Mouse (Mus musculus) erythroid progenitor cell, adult 5-6 weeks (primary cell): ENCODE data around the gene Tigit. TPM values are rescaled to one million over a fixed set of nuclear protein-coding genes. Genes with fewer than 3 reads are reported as not detected.

Experiments
- ATAC-seq: replicated peaks from 2 replicates; pipeline ENCODE4 v1.8.0; 2016; ENCODE audit warnings: moderate number of reproducible peaks, mild to moderate bottlenecking, moderate TSS enrichment, inconsistent platforms; ENCODE audit not compliant: poor library complexity, low FRiP score, severe bottlenecking
- total RNA-seq, 2 experiments: library from RNA; stranded (forward) in 1 of 2; stranded (reverse) in 1 of 2; fragments of 150-400 nt in 1 of 2; fragments of 186-747, 209-891 nt in 1 of 2; gene quantifications; 2 replicates each; pipeline versions ENCODE4 v1.2.3 to v1.2.4; 2015 to 2017; ENCODE audit warnings: low replicate concordance in 2 of 2

Gene Tigit
- total RNA-seq, 2 experiments from 2014 or later = 3.4 TPM; not detected in 1

DNA sequence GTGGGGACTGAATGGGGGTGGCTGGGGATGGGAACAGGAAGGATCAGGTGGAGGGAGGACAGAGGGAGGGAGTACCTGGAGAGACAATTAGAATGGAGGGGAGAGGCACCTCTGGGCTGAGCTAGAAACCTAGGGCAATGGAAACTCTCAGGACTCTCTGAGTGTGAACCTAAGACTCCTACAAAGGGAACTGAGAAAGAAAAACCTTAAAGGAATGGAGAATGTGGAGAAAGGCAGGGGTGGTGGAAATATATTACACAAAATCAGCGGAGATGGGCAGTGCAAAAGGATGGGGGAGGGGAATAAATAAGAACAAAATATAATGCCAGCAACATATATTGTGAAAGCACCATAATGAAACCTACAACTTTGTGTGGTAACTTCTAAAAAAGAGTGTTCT, 8.0 kb upstream of the Tigit start:
- no peak for ATAC-seq

DNA sequence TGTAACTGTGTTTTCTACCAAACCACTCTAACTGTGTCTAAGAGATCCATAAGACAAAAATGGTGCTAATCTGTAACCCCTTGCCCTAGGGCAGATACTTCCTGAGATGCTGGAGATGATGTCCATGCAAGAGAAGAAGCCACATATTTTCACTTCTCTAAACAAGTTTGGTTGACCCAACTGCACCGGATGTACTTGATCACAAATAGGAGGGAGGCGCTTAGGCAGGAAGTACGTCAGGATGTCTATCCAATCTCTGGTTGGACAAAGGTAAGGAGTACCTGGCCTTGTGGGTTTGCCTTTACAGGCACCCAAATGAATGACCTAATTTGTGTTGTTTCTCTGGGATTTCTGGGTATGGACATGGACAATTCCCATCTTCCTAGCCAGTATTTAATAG, 4.3 kb upstream of the Tigit start:
- ATAC-seq = no peak

DNA sequence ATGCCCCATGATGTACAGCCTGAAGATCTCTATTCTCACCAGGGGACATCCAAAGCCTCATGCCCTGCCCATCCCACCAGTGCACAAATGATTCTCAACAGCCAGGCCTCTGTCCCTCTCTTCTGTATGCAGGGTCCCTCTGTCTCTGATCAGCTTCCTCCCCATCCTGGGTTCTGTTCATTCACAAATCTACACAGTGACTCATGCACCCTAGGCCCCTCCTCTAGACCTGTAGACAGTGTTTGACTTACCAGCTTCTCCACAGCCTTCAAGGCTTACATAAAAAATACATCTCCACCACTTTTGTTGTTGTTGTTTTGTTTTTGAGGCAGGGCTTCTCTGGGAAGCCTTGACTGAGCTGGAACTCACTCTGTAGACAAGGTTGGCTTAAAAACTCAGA, 915 bp upstream of the Tigit start:
- no peak for ATAC-seq

DNA sequence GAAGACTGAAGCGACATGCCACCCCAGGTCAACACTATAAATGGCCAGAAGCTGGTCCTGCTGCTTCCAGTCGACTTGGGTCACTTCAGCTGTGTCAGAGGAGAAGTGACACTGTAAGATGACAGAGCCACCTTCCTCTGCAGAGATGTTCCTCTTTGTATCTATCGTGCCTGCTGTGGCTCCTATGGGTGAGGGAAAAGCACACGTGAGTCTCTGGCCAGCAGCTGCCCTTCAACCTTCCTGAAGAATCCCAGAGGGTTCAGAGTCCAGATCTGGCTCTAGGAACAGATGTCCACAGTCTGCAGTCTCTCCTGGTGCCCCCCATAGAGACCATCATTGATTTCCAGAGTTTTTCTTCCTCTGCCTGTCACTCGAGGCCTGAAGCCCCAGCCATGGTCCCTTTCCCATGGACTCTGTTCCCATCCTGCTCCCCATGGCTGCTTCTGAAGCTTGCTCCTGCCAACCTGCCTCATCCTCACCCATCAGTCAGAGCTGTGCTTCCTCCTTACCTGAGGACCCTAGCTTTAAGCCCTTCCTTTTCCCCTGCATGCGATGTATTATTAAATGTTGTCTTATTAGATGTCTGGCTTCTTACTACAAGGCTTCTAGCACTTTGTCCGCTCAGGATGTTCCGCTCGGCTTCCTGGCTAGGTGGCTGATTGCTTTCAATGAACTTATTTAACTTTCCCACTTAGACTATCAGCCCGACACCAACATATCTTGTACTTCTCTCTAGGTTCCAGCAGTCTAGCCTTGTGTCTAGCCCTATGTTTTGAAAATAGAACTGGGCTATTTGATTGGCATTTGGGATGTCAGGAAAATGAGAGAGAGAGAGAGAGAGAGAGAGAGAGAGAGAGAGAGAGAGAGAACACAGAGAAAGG, 1.6 kb downstream of the Tigit start:
- no peak for ATAC-seq

DNA sequence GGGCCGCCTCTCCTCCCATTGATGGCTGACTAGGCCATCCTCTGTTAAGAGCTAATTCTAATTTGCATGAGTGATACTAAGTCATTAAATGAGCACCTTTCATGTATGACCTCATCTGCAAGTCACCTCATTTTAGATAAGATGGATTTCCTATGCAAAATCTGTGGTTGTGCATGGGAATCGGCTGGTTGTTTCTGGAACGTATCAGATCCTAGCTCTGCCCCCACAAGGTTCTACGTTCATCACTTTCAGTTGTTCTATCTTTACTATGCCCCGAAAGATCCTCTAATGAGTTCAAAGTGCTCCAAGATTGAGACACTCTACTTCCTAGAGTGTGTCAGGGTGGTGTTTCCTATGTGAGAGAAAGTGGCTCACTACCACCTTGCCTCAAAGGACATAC, 2.4 kb downstream of the Tigit start:
- no peak for ATAC-seq

DNA sequence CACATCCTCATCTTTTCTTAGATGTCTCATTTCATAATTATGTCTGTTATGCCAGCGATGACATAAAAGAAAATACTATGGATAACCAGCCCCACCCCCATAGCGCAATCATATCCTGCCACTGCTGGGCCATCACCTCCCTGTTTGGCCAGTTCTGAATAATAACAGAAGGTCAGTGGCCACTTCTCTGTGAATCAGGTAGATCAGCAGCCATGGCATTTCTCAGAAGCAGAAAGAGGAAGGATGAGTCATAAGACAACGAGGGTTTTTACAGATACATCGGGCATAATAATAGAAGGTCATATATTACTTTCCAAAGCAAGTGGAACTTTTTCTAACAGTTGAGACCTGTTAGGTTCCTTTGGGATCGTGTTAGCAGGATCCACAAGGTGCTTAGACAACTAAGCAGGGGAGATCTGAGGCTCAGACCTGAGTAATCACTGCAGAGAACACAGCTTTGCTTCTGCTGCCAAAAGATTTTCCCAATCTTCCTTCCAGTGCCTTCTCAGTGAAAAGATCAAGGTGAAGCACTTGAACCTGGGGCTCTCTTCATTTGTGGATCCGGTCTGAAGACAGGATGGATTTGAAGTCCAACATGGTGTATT, 8.7 kb downstream of the Tigit start:
- ATAC-seq = no peak

DNA sequence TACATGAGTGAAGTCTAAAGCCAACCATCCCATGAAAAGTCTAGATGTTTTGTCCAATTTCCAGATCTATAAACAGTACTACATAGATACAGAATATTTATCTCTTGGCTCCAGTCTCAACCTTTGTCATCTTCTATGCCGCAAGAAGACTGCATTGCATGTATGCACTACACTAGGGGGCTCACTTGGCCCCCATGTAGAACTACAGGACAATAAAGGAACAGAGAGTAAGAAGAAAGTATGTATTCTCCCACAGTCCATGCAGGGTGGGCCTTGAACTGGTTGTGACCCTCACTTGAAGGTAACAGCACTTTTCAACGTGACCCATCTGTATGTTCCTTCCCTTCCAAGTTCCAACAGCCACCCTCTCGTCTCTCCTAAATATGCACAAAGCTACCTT, 9.7 kb downstream of the Tigit start:
- ATAC-seq = no peak

DNA sequence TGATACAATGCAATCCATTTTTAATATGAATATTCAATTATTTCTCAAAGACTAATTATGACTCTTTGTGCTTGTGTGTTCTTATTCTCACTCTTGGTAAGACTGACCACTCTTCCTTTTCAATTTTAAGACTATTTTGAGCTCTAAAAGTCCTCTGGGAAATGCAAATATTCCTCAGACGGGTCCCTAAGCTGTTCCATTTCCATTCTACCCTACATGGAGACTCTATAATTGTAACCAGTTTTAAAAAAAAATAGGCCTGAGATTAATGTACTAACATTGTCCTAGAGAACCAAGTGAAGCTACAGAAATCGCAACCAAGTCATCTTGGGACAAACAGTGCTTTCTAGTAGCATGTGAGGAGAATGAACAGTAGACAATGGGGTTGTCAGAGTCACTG, 10.7 kb downstream of the Tigit start:
- ATAC-seq = no peak

DNA sequence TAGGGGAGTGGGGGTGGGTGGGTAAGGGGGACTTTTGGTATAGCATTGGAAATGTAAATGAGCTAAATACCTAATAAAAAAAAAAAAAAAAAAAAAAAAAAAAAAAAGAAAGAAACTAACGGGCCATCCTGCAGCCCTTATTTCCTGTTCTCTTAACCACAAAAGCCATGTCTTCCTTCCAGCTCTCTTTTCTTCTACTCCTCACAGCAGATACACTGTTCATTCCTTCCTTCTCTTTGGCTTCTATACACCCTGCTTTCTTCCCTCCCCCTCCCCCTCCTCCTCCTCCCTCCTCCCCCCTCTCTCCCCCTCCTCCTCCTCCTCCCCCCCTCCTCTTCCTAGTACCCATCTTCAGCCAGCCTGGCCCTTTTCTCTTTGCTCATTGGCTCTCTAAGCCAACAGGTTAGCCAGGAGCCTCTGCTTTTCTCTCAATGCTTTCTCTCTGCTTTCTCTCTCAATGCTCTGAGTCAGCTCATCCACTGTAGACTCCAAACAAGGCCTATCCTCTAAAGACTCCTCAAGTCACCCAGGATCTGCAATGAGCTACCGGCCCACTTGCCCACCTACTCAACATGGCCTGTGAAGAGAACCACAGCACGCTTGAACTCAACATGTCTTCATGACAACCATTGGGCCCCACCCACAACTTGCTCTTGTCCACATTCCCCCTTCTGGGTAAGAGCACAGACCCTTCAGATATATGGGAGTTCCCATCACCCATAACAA, 13.4 kb downstream of the Tigit start:
- ATAC-seq = no peak

DNA sequence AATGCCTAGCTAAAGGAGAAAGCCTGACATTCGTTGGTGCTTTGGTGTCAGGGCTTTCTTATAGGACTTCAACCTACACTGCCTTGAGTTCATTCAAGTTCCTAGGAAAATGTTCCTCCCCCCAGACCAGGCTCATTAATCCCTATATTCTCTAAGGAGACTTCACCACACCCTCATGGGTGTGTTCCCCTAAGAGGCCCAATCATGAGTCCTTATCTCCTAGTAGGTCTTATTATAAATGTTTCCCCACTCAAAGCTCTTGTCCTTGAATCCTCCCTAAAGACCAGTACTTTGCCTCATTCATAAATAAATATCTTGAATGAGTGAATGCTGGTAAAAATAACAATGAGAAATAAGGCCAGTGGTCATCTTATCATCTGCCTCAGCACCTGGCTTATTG, 16.3 kb downstream of the Tigit start:
- no peak for ATAC-seq

DNA sequence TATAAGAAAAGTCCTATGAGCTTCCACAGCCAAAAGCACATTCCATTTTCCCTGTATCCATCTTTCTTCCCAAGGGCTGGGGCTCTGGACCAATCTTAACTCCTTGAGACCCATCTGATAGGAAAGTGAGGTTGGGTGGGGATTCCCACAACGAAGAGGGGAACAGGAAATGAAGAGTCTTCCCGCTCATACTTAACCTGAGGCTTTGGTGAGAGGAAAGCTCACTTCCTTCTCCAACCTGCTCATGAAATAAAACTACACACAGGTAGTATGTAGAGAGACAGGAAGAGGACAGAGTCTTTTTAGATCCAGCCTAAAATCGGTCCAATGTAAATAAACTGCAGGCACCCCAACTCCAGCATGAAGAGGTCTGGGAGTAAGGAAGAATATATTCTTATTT, 17.0 kb downstream of the Tigit start:
- ATAC-seq = no peak

DNA sequence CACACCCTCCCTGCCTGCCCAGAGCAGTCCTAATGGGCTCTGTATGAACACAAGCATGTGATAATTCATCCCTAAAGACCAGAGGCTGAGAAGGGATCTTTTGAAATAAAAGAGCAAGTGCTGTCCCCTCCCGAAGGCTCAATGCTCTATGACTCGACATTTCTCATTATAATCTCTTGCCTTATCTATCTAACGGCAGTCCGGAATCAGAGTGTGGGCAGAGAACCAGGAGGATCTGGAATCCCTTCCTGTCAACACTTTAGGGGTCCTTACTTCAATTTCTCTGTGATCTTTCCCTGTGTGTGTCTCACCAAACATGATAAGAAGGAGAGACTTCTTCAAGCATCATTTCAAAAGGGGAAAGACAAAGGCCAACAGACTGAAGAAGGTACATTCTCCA, 18.1 kb downstream of the Tigit start:
- ATAC-seq = no peak

DNA sequence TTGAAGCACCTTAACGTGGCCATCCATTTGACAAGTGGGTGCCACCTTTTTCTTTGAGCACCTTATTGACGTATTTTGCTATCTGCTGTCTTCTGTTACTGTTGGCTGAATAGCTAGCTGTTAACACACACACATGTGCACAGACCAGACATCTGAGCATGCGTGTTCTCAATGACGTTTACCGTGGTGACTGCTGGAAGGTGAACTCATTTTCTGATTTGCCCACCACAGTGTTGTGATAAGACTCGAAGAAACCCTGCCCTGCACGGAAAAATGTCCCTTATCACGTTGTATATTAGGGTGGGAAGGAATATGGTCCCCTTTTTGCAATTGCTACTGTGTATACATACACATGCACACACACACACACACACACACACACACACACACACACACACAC, 22.7 kb downstream of the Tigit start:
- ATAC-seq = no peak

DNA sequence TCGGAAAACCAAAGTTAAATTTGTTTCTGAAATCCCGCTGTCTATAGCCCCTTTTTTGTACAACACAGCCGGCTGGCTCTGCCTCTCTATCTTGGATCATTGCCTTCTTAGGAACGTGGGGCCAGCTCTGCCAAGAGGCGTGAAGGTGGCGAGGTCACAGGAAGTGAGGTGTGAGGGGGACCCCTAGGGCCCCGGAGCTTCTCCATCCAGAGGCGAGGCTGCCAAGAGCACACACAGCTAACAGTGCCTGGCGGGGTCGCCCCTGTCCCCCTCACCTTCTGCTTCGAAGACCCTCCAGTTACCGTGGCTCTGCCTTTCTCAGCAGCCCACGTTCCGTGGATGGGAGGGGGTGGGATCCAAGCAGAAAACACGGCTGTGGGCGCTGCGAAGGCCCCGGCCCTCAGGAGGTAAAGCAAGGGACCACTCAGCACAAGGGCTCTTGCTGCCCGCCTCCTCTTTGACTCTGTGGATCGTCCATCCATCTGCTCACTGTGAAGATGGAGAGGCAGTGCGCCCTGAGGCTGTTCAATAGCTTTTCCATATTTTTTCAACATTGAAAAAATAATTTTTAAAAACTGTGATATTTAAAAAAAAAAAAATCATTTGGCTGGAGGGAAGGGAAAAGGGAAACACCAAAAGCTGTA, 25.4 kb downstream of the Tigit start:
- ATAC-seq = no peak

DNA sequence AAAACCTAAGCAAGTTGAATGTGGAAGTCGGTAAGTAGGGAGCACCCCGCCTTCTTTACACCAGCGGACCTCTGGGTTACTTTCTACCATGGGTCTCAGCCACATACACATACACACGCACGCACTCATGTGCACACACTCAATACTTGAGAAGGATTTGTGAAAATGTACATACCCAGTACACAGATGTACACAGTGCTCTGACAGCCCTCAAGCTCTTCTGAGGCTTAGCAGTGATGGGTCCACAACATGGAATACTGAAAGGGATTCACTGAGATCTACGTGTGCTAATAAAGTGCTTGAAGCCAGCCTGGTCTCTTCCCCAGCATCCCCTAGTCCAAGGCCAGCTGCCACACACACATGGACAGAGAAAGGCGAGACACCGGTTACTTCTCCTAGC, 26.7 kb downstream of the Tigit start:
- no peak for ATAC-seq

DNA sequence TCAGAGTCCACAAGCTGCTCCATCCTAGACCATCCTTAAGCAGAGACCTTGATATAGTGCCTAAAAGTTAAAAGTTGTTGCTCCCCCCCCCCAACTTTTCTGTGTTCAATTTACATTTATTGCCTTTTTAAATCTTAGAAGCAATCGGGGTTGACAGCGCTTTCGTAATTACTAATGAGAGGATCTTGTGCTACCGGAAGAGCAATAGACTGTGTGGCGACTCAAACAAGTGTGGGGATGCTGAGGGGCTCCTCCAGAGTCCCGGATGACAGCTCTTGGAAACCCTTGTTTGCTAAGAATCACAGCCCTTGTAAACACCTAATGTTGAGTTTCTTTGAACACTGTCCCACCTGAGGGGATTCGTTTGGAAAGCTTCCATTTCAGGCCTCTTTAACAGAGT, 29.9 kb downstream of the Tigit start:
- no peak for ATAC-seq

DNA sequence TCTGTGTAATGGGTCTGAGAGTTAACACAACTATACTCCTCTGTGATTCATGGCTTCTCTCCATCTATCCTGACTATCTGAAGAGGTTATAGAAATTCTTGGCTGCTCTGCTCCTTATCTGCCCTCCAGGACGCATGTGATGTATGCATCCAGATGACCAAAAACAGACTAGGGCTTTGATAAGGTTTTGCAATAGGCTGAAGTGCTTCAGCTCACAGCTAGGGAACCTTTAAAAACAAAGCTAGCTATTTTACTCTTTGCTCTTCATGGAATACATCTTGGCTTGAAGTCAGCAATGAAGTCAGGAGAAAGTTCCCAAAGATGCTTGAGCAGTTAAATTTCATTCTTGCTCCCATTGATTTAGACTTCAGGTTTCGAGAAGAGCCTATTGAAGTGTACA, 32.2 kb downstream of the Tigit start:
- ATAC-seq = no peak

DNA sequence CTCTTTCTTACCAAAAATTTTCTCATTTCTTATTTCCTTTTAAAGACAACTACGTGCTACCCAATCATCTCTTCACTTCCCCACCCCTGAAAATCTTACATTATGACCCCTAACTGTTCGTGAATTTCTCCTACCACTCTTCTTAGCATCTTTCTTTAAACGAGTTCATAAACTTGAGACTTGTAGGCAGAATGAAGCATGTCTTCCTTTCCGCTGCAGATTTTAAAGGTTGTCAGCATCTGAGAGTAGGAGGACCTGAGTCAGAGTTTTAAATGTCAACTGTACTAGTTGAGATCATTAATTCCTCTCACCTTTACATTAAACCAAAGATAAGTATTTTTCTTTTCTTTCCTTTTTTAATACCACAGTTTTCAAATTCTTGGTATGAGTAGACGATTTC, 35.3 kb downstream of the Tigit start:
- ATAC-seq = no peak

DNA sequence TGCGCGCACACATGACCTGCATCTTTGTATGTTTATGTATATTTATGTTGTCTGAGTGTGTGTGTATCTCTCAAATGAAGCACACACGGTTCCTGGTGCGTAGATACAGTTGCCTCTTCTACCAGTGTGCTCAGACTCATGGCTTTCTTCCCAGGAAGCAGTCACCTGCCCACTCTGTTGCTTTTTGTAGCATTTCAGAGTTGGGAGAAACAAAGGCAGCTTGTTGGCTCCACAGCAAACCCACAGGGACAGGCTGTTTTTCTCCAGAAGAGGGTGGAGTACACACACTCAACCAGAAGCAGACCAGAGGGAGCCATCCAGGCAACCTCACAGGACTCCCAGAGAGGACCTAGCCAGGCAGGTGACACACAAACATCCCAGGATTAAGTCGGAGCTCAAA, 38.0 kb downstream of the Tigit start:
- no peak for ATAC-seq

DNA sequence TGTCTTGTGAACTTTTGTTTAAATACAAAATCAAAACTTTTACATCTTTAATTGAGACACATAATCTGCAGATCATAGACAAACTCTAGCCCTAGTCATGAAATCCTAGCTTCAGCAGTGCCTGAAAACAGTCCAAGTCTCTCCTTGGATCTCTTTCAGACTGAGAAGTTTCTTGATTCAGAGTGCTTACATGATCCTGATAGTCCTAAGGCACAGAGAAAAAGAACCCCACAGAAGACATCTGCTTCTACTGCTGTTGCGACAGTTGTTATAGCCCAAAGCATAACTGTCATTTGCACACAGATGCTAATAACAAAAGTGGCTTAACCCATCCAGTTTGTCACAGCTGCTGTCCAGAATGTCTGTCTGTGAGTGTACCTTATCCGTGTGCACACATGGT, 38.7 kb downstream of the Tigit start:
- ATAC-seq = no peak

DNA sequence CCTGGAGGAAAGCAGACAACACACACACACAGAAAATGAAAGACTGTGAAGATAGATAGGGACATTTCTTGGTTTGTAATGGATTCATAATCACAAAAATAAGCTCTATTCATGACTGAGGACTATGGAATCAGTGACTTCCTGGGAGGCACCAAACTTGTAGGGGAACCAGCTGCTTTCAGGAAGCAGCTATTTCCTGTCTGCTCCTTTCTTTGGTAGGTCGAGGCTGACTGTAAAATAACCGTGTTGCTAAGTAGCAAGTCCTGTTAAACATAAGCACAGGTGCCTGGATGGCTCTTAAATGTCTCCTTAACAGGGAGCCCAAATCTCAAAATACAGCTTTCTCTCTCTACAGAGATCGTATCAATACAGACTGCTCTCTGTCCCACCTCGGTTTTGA, 39.1 kb downstream of the Tigit start:
- ATAC-seq = no peak
